Mouse (Mus musculus) cerebellum, adult 2 months (tissue): ENCODE measurements around the gene Mad1l1.

Experiments
- CTCF ChIP-seq: fragments of 200-500 bp; IDR thresholded peaks from 2 replicates; pipeline ENCODE4 v1.5.1; 2011; ENCODE audit warnings: low read depth, mild to moderate bottlenecking, control low read depth, low read length, moderate library complexity, borderline replicate concordance; ENCODE audit not compliant: insufficient read depth
- POLR2A ChIP-seq: fragments of 200-500 bp; IDR thresholded peaks from 2 replicates; pipeline ENCODE4 v1.6.1; 2011; ENCODE audit warnings: low read length, control low read depth, borderline replicate concordance; ENCODE audit not compliant: insufficient read depth

DNA sequence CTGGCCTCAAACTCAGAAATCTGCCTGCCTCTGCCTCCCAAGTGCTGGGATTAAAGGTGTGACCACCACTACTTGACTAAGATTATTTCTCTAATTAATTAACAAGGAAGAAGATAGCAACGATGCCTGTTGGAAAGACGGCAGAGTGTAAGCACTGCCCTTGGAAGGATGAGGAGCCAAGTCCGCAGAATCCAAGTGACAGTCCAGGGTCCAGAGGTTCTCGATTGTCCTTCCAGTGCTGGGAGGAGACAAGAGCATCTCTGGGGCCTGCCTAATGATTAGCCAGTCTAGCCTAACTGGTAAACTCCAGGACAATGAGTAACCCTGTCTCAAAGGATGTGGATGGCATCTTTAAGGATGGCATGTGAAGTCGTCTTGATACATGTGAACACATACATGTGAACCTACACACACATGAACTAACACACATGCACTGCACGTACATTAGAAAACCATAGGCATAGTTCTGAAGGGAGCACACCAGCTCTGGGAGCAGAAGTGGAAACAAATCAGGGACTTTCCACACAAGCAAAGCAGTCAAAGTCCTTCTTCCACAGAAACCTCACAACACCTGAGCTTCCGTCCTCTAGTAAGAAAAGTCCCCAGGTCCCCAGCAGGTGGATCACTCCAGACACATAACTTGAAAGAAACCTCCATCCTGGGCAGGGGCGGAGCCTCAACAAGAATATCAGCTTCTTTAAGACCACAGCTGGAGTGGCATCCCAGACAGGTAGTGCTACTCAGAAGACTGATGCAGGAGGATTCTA is 29.6 kb upstream of the Mad1l1 start:
- TF ChIP-seq CTCF = no peak
- TF ChIP-seq POLR2A = no peak
